Mouse (Mus musculus) frontal cortex, postnatal 10 days (tissue): Measurements from ENCODE around the gene Platr25.
"Not testable (repeated sequence)": the region's sequence is repeated elsewhere in the genome, so short reads cannot be mapped to it uniquely, and the experiment has no call there.

Source experiments
- DNase-seq, 2 experiments: peaks; one replicate each; pipeline ENCODE4 v3.0.0; 2022; ENCODE audit warnings: low spot score in 2 of 2, mixed read lengths in 1 of 2

The Platr25 gene

DNA sequence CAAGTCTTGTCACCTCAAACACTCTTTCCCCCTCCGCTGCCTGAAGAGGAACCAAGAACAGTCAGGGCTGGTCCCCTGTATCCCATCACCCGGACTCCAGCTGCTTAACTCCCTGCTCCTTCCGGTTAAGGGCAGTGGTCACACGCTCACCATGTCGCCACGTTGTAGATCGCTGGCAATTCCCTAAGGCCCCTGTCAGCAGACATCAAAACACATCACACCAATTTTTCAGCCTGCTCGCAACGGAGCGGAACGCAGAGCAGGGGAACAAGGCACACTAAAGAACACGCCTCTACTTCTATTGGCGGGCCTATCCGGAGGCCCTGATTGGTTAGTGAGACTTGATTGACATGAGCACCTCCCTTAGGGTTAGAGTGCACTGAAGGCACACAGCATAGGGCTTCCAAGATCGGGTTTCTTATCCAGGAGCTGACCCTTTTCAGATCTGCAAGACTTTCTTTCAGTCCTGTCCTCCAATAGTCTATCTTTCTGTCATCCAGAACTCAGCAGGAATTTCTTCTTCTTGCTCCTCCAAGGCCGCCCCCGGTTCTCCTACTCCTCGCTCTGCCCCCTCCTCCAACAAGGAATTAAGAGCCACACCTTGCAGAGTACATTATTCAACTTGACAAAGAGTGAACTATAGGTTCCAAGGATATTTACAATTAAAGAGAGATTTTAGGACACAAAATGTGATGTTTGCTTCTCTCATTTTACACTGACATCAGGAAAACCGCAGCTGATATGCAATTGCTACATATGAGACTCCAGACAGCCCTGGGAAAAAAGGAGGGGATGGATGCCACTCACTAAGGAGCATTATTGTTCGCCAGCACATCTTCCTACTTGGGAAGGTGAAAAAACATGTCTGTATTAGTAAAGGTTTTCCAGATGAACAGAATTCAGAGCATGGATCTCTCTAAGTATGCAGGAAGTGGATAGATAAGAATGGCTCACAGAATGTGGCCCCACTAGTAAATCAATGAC lies at the start of gene Platr25:
Platr25 (minus strand) TSS at position 278 of the 984 bp plus-strand sequence.
- DNase-seq = peak; percentile 8 to 36

DNA sequence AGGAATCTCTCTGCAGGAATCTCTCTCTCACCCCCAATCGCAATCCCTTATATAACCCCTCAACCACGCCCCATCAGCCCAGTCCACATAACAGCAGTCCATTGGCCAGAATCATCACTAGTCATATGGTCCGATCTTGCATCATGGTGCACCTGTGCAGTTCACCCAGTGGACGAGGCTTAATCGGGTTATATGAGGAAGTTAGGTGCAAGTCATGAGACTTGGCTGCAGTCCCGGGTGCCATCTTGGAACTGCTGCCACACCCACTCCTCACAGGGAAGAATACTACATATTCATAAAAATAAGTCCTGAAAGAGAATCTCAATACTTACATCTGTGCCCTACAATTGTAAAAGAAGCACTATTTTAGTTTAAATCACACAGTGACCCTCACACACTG lies 47.5 kb upstream of the Platr25 start:
- not testable (repeated sequence) for DNase-seq

DNA sequence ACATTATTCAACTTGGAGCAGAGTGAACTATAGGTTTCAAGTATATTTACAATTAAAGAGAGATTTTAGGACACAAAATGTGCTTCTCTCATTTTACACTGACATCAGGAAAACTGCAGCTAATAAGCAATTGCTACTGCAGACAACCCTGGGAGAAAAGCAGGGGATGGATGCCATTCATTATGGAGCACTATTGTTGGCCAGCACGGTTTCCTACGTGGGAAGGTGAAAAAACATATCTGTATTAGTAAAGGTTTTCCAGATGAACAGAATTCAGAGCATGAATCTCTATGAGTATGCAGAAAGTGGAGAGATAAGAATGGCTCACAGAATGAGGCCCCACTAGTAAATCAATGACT lies 25.6 kb upstream of the Platr25 start:
- DNase-seq = not testable (repeated sequence)

DNA sequence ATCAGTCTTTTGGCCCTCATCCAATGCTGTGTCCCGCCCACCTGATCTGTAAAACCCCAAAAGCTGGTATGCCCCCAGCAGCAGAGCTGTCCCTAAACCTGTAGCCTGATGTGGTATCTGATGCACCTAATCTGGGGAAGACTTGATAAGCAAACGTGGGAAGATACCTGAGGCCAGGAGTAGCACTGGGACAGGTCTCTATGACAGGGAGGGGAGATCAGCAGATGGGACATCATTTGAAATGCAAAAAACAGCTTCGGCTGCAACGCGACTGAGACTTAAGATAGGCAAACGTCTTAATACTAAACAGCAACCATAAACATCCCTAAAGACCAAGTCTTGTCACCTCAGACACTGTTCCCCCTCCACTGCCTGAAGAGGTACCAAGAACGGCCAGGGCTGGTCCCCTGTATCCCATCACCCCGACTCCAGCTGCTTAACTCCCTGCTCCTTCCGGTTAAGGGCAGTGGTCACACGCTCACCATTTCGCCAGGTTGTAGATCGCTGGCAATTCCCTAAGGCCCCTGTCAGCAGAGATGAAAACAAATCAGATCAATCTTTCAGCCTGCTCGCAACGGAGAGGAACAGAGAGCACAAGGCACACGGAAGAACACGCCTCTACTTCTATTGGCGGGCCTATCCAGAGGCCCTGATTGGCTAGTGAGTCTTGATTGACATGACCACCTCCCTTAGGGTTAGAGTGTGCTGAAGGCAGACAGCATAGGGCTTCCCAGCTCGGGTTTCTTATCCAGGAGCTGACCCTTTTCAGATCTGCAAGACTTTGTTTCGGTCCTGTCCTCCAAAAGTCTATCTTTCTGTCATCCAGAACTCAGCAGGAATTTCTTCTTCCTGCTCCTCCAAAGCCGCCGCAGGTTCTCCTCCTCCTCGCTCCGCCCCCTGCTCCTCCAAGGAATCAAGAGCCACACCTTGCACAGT lies 25.0 kb upstream of the Platr25 start, which contains the start of gene Gm5141:
Gm5141 (minus strand) TSS at position 610 of the 936 bp plus-strand sequence.
- peak; percentile 10 to 39 for DNase-seq

DNA sequence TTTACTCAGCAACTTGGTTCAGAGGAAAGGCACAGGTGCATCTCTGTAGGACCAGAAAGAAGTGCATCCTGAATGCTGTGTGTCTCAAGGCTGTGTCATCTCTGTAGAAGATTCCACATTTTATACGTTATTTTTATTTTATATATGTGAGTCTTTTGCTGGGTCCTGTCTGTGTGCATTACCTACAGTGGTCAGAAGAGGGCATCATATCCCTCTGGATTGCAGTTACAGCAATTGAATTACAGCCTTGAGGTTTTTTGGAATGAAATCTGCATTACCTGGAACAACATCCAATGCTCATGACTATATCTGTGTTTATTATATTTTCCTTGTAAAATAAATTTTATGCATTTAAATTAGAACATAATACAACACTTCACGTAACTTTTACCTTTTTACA lies 3.3 kb upstream of the Platr25 start:
- DNase-seq = peak; percentile 5 to 29

GRCm38 (mm10) chr13:62733322-62733721 lies 27.2 kb downstream of the Platr25 start:
- no peak for DNase-seq

DNA sequence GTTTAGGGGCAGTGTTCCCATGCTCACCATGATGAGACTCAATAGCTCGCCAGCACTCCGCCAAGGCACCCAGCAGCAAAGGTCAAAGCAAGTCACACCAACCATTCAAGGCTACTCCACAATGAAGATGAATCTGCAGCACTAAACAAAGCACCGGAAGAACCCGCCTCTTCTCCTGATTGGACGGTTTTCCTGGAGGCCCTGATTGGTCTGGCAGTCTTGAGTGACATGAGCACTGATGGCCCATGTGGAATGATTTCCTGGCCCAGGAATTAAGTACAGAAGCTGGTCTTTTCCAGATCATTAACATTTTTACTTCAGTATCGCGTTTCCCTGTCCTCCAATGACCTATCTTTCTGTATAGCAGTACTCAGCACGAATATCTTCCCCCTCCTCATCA lies 47.9 kb downstream of the Platr25 start:
- not testable (repeated sequence) for DNase-seq

DNA sequence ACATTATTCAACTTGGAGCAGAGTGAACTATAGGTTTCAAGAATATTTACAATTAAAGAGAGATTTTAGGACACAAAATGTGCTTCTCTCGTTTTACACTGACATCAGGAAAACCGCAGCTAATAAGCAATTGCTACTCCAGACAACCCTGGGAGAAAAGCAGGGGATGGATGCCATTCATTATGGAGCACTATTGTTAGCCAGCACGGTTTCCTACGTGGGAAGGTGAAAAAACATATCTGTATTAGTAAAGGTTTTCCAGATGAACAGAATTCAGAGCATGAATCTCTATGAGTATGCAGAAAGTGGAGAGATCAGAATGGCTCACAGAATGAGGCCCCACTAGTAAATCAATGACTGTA lies 75.2 kb downstream of the Platr25 start:
- DNase-seq = not testable (repeated sequence)

GRCm38 (mm10) chr13:62684608-62685286 lies 75.8 kb downstream of the Platr25 start:
- peak; percentile 14 to 23 for DNase-seq

GRCm38 (mm10) chr13:62653369-62653743 lies 107.2 kb downstream of the Platr25 start:
- DNase-seq = no peak

DNA sequence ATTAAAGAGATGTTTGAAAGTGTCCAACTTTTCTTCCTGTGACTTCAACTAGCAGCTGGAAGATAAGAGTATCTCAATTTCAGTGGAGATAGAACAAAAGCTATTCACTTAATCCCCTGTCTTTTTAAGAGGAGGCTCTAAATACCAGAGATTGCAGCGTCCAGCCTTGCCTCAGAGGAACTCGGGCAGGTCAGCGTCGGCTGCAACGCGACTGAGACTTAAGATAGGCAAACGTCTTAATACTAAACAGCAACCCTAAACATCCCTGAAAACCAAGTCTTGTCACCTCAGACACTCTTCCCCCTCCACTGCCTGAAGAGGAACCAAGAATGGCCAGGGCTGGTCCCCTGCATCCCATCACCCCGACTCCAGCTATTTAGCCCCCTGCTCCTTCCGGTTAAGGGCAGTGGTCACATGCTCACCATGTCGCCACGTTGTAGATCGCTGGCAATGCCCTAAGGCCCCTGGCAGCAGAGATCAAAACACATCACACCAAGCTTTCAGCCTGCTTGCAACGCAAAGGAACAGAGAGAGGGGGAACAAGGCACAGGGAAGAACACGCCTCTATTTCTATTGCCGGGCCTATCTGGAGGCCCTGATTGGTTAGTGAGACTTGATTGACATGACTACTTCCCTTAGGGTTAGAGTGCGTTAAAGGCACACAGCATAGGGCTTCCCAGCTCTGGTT lies 107.7 kb downstream of the Platr25 start:
- peak; percentile 32 to 61 for DNase-seq

GRCm38 (mm10) chr13:62627071-62627470 lies 133.4 kb downstream of the Platr25 start:
- DNase-seq = peak in 1 of 2 experiments; percentile 8

DNA sequence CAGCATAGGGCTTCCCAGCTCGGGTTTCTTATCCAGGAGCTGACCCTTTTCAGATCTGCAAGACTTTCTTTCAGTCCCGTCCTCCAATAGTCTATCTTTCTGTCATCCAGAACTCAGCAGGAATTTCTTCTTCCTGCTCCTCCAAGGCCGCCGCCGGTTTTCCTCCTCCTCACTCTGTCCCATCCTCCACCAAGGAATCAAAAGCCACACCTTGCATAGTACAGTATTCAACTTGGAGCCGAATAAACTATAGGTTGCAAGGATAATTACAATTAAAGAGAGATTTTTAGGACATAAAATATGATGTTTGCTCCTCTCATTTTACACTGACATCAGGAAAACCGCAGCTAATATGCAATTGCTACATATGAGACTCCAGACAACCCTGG lies 136.2 kb downstream of the Platr25 start:
- DNase-seq = not testable (repeated sequence)

DNA sequence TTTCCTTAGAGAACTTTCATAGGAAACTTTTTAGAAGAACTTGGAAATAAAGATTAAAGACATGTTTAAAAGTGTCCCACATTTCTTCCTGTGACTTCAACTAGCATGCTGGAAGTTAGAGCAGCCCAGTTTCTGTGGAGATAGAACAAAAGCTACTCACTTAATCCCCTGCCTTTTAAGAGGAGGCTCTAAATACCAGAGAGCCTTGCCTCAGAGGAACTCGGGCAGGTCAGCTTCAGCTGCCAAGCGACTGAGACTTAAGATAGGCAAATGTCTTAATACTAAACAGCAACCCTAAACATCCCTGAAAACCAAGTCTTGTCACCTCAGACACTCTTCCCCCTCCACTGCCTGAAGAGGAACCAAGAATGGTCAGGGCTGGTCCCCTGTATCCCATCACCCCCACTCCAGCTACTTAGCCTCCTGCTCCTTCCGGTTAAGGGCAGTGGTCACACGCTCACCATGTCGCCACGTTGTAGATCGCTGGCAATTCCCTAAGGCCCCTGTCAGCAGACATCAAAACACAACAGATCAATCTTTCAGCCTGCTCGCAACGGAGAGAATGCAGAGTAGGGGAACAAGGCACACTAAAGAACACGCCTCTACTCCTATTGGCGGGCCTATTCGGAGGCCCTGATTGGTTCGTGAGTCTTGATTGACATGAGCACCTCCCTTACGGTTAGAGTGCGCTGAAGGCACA lies 136.8 kb downstream of the Platr25 start, which contains the start of gene 6720489N17Rik:
6720489N17Rik (minus strand) TSS at position 606 of the 700 bp plus-strand sequence.
- peak; percentile 35 to 72 for DNase-seq
